Mouse (Mus musculus): ENCODE measurements around the gene Mast4. TPM values are rescaled to one million over a fixed set of nuclear protein-coding genes. Genes with fewer than 3 reads are reported as not detected.

The Mast4 gene
- total and polyA plus RNA-seq, 3 experiments = 2.7 to 7.0 TPM; not detected in 1

- no peaks in the 10 kb centered on the region for H3K27me3 ChIP-seq (ENCODE audit: control insufficient read depth in 1 of 2, insufficient read depth in 2 of 2, low read length in 2 of 2)
- no peak for DNase-seq (ENCODE audit: low read depth, low spot score)
- H3K9ac ChIP-seq (ENCODE audit: control insufficient read depth, low read depth, low read length, poor library complexity, severe bottlenecking) = no peak overlapping the region
- no peak for TF ChIP-seq CTCF (IDR thresholded peaks at IDR 0.05 in 2 of 3, conservative IDR thresholded peaks at IDR 0.05 in 1 of 3; ENCODE audit: control insufficient read depth in 1 of 3, insufficient read depth in 1 of 3, low read depth in 2 of 3, low read length in 3 of 3, poor library complexity in 1 of 3, severe bottlenecking in 1 of 3)
- no peak for TF ChIP-seq MEF2A (IDR thresholded peaks at IDR 0.05; ENCODE audit: extremely low read depth, insufficient replicate concordance, low read depth, low read length, poor library complexity, severe bottlenecking)
- no peak for TF ChIP-seq NELFE (IDR thresholded peaks at IDR 0.05; ENCODE audit: low read depth, low read length)
- TF ChIP-seq NRF1 (IDR thresholded peaks at IDR 0.05; ENCODE audit: insufficient read depth, low read depth, low read length, poor library complexity, severe bottlenecking) = no peak
- TF ChIP-seq SMC3 (IDR thresholded peaks at IDR 0.05; ENCODE audit: low read depth, low read length) = no peak
- no peak for TF ChIP-seq RCOR1 (IDR thresholded peaks at IDR 0.05; ENCODE audit: low read depth, low read length)
- TF ChIP-seq EP300 (IDR thresholded peaks at IDR 0.05; ENCODE audit: low read depth in 1 of 2, low read length in 2 of 2) = no peak
- no peak for TF ChIP-seq HCFC1 (IDR thresholded peaks at IDR 0.05; ENCODE audit: low read depth, low read length)
- no peak for TF ChIP-seq ZC3H11A (IDR thresholded peaks at IDR 0.05; ENCODE audit: low read depth, low read length)
- no peaks in the 10 kb centered on the region for H3K4me1 ChIP-seq (ENCODE audit: control insufficient read depth in 1 of 2, insufficient read depth in 2 of 2, low read length in 2 of 2)
- no peak overlapping the region for H3K27ac ChIP-seq (ENCODE audit: control insufficient read depth, low read depth, low read length)
- H3K9me3 ChIP-seq (replicated peaks; ENCODE audit: insufficient read depth, low read length) = no peaks in the 10 kb centered on the region
- H3K4me3 ChIP-seq (ENCODE audit: control insufficient read depth in 1 of 2, insufficient read depth in 1 of 2, low read depth in 2 of 2, low read length in 2 of 2) = no peak overlapping the region
- no peaks in the 10 kb centered on the region for H3K79me2 ChIP-seq (ENCODE audit: control insufficient read depth, insufficient read depth, low read length, poor library complexity)
- no peaks in the 10 kb centered on the region for H3K36me3 ChIP-seq (ENCODE audit: control insufficient read depth in 1 of 2, insufficient read depth in 2 of 2, low read length in 2 of 2)
Observed at GRCm38 (mm10) chr13:103315113-103315708, 19.1 kb downstream of the Mast4 start.

DNA sequence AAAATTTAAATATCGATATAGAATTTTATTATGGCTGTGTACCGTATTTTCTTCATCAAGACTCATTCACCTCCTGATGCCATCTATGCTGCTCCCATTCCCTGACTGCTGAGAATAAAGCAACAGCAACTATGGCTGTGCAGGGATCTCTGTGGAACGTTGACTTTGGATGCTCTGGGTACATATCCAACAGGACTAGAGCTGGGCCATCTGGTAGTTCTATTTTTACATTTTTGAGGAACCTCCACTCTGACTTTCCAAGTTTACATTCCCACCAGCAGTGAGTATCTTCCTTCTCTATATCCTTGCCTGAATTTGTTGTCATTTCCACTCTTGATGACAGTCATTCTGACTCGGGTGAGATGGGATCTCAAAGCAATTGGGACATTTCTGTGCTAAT, 26.0 kb downstream of the Mast4 start:
- Histone ChIP-seq H3K27me3 (ENCODE audit: control insufficient read depth in 1 of 2, insufficient read depth in 2 of 2, low read length in 2 of 2) (no peaks in the 10 kb centered on the region), H3K27ac (ENCODE audit: control insufficient read depth, low read depth, low read length) (no peak overlapping the region), H3K36me3 (ENCODE audit: control insufficient read depth in 1 of 2, insufficient read depth in 2 of 2, low read length in 2 of 2) (no peaks in the 10 kb centered on the region), H3K9ac (ENCODE audit: control insufficient read depth, low read depth, low read length, poor library complexity, severe bottlenecking) (no peak overlapping the region), H3K9me3 (replicated peaks; ENCODE audit: insufficient read depth, low read length) (no peaks in the 10 kb centered on the region), H3K79me2 (ENCODE audit: control insufficient read depth, insufficient read depth, low read length, poor library complexity) (no peaks in the 10 kb centered on the region), H3K4me3 (ENCODE audit: control insufficient read depth in 1 of 2, insufficient read depth in 1 of 2, low read depth in 2 of 2, low read length in 2 of 2) (no peak overlapping the region), H3K4me1 (ENCODE audit: control insufficient read depth in 1 of 2, insufficient read depth in 2 of 2, low read length in 2 of 2) (no peaks in the 10 kb centered on the region)
- no peak for TF ChIP-seq ETS1 (IDR thresholded peaks at IDR 0.05; ENCODE audit: low read depth, low read length)
- TF ChIP-seq POLR2AphosphoS2 (IDR thresholded peaks at IDR 0.05; ENCODE audit: low read length) = no peak
- no peak for TF ChIP-seq CHD2 (IDR thresholded peaks at IDR 0.05; ENCODE audit: low read length)
- no peak for TF ChIP-seq JUND (IDR thresholded peaks at IDR 0.05; ENCODE audit: low read depth, low read length)
- no peak for TF ChIP-seq ZNF384 (IDR thresholded peaks at IDR 0.05; ENCODE audit: low read depth, low read length)
- DNase-seq (ENCODE audit: low read depth, low spot score) = no peak

DNA sequence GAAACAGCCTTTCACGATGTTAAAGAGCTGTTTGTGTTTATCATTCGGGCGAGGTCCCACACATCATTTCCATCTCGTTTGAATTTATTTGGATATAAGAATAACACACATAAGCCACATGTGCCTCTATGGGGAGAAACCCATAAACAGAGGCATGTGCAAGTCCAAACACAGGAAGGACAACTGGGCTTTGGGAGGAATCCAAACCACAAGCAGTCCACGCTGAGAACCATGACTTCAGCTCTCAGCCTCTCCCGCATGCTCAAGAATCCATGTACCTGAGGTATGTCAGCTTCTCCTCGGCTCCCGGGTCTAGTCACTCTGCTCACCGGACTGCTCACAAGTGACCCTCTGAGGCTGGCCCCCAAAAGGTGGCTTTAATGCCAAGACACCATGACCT, 30.5 kb downstream of the Mast4 start:
- no peak overlapping the region for H3K27ac ChIP-seq (ENCODE audit: control insufficient read depth, low read depth, low read length)
- no peaks in the 10 kb centered on the region for H3K79me2 ChIP-seq (ENCODE audit: control insufficient read depth, insufficient read depth, low read length, poor library complexity)
- H3K9me3 ChIP-seq (replicated peaks; ENCODE audit: insufficient read depth, low read length) = no peaks in the 10 kb centered on the region
- H3K36me3 ChIP-seq (ENCODE audit: control insufficient read depth in 1 of 2, insufficient read depth in 2 of 2, low read length in 2 of 2) = no peaks in the 10 kb centered on the region
- no peak overlapping the region for H3K9ac ChIP-seq (ENCODE audit: control insufficient read depth, low read depth, low read length, poor library complexity, severe bottlenecking)
- H3K4me3 ChIP-seq (ENCODE audit: control insufficient read depth in 1 of 2, insufficient read depth in 1 of 2, low read depth in 2 of 2, low read length in 2 of 2) = no peak overlapping the region
- H3K4me1 ChIP-seq (ENCODE audit: control insufficient read depth in 1 of 2, insufficient read depth in 2 of 2, low read length in 2 of 2) = no peaks in the 10 kb centered on the region
- no peaks in the 10 kb centered on the region for H3K27me3 ChIP-seq (ENCODE audit: control insufficient read depth in 1 of 2, insufficient read depth in 2 of 2, low read length in 2 of 2)
- no peak for DNase-seq (ENCODE audit: low read depth, low spot score)
- no peak for TF ChIP-seq ZNF384 (IDR thresholded peaks at IDR 0.05; ENCODE audit: low read depth, low read length)
- no peak for TF ChIP-seq CTCF (IDR thresholded peaks at IDR 0.05 in 2 of 3, conservative IDR thresholded peaks at IDR 0.05 in 1 of 3; ENCODE audit: control insufficient read depth in 1 of 3, insufficient read depth in 1 of 3, low read depth in 2 of 3, low read length in 3 of 3, poor library complexity in 1 of 3, severe bottlenecking in 1 of 3)
- TF ChIP-seq TBP (IDR thresholded peaks at IDR 0.05; ENCODE audit: low read depth, low read length) = no peak
- TF ChIP-seq HCFC1 (IDR thresholded peaks at IDR 0.05; ENCODE audit: low read depth, low read length) = no peak
- TF ChIP-seq MAX (IDR thresholded peaks at IDR 0.05; ENCODE audit: low read length) = no peak
- TF ChIP-seq ZMIZ1 (IDR thresholded peaks at IDR 0.05; ENCODE audit: low read depth, low read length) = no peak
- no peak for TF ChIP-seq UBTF (IDR thresholded peaks at IDR 0.05; ENCODE audit: borderline replicate concordance, insufficient read depth, low read depth, low read length)
- no peak for TF ChIP-seq GATA1 (IDR thresholded peaks at IDR 0.05; ENCODE audit: low read depth, low read length)
- TF ChIP-seq SMC3 (IDR thresholded peaks at IDR 0.05; ENCODE audit: low read depth, low read length) = no peak
- no peak for TF ChIP-seq NRF1 (IDR thresholded peaks at IDR 0.05; ENCODE audit: insufficient read depth, low read depth, low read length, poor library complexity, severe bottlenecking)
- TF ChIP-seq EP300 (IDR thresholded peaks at IDR 0.05; ENCODE audit: low read depth in 1 of 2, low read length in 2 of 2) = no peak
- no peak for TF ChIP-seq RCOR1 (IDR thresholded peaks at IDR 0.05; ENCODE audit: low read depth, low read length)
- no peak for TF ChIP-seq SIN3A (IDR thresholded peaks at IDR 0.05; ENCODE audit: low read length)
- no peak for TF ChIP-seq CHD2 (IDR thresholded peaks at IDR 0.05; ENCODE audit: low read length)
- TF ChIP-seq TAL1 (IDR thresholded peaks at IDR 0.05; ENCODE audit: low read length) = no peak
- TF ChIP-seq KAT2A (conservative IDR thresholded peaks at IDR 0.05; ENCODE audit: low read depth, low read length) = no peak
- TF ChIP-seq ZC3H11A (IDR thresholded peaks at IDR 0.05; ENCODE audit: low read depth, low read length) = no peak
- no peak for TF ChIP-seq BHLHE40 (IDR thresholded peaks at IDR 0.05; ENCODE audit: borderline replicate concordance, low read depth, low read length)
- no peak for TF ChIP-seq CHD1 (IDR thresholded peaks at IDR 0.05; ENCODE audit: low read depth, low read length)

Measured in MEL (cell line).